Mouse (Mus musculus): ENCODE results near the gene Akt3.

- TF ChIP-seq CTCF (IDR thresholded peaks at IDR 0.05) (no peak), EP300 (IDR thresholded peaks at IDR 0.05) (no peak)
Observed at GRCm38 (mm10) chr1:176982671-176983070, 275.3 kb downstream of the Akt3 start.
